Mouse (Mus musculus) E14TG2a.4 (cell line): ENCODE results near the gene Ccdc194.

Experiments used
- H3K27me3 ChIP-seq: 2 replicates; pipeline ENCODE4 v1.6.1; 2014; ENCODE audit warnings: low read length, control low read depth; ENCODE audit not compliant: insufficient read depth
- H3K36me3 ChIP-seq: 2 replicates; pipeline ENCODE4 v1.6.1; 2014; ENCODE audit warnings: low read length, control low read depth; ENCODE audit not compliant: insufficient read depth
- H3K4me1 ChIP-seq: replicated peaks from 2 replicates; pipeline ENCODE4 v1.6.1; 2014; ENCODE audit warnings: low read depth, low read length, control low read depth
- H3K4me3 ChIP-seq: replicated peaks from 2 replicates; pipeline ENCODE4 v1.5.1; 2014; ENCODE audit warnings: mild to moderate bottlenecking, low read length
- H3K9me3 ChIP-seq: 2 replicates; pipeline ENCODE4 v1.6.1; 2014; ENCODE audit warnings: low read length, control low read depth
- CTCF ChIP-seq: conservative IDR thresholded peaks from 2 replicates; pipeline ENCODE4 v1.5.1; 2014; ENCODE audit warnings: low read length
- NANOG ChIP-seq: IDR thresholded peaks from 2 replicates; pipeline ENCODE4 v1.6.1; 2014; ENCODE audit warnings: borderline replicate concordance, low read length, mixed read lengths
- POU5F1 ChIP-seq: IDR thresholded peaks from 2 replicates; pipeline ENCODE4 v1.6.1; 2014; ENCODE audit warnings: low read length, borderline replicate concordance

The Ccdc194 gene

GRCm38 (mm10) chr8:71472601-71473386 is 52.7 kb downstream of the Ccdc194 start:
- H3K36me3 ChIP-seq, result peaks cover 59% of the 10 kb centered on the region
- H3K4me1 ChIP-seq, result peaks cover 69% of the 10 kb centered on the region
- H3K4me3 ChIP-seq, result no peak overlapping the region
- H3K9me3 ChIP-seq, result no peaks in the 10 kb centered on the region
- TF ChIP-seq CTCF (peak; percentile 37), NANOG (no peak), POU5F1 (no peak)
- no peaks in the 10 kb centered on the region for H3K27me3 ChIP-seq

- H3K27me3 ChIP-seq, result no peaks in the 10 kb centered on the region
- no peaks in the 10 kb centered on the region for H3K9me3 ChIP-seq
- H3K4me1 ChIP-seq, result peaks cover 59% of the 10 kb centered on the region
- peaks cover 66% of the 10 kb centered on the region for H3K36me3 ChIP-seq
- no peak overlapping the region; the same call in 1 of the 2 replicates for H3K4me3 ChIP-seq
- TF ChIP-seq NANOG (no peak), CTCF (no peak), POU5F1 (no peak)
Observed at GRCm38 (mm10) chr8:71471861-71472260, 53.6 kb downstream of the Ccdc194 start.

GRCm38 (mm10) chr8:71470913-71471255 is 54.6 kb downstream of the Ccdc194 start:
- no peak for TF ChIP-seq NANOG
- TF ChIP-seq POU5F1, result no peak
- TF ChIP-seq CTCF, result no peak
- Histone ChIP-seq H3K4me3 (peak overlapping the region; percentile 89), H3K9me3 (no peaks in the 10 kb centered on the region)

GRCm38 (mm10) chr8:71470146-71470912 is 55.2 kb downstream of the Ccdc194 start:
- peaks cover 76% of the 10 kb centered on the region for H3K36me3 ChIP-seq
- peak overlapping the region; percentile 89 for H3K4me3 ChIP-seq
- no peaks in the 10 kb centered on the region for H3K27me3 ChIP-seq
- peaks cover 63% of the 10 kb centered on the region for H3K4me1 ChIP-seq
- TF ChIP-seq CTCF (no peak), NANOG (no peak), POU5F1 (no peak)
- H3K9me3 ChIP-seq, result no peaks in the 10 kb centered on the region

More at GRCm38 (mm10) chr8:71470913-71471255, 54.6 kb downstream of the Ccdc194 start:
- no peaks in the 10 kb centered on the region for H3K27me3 ChIP-seq
- peaks cover 63% of the 10 kb centered on the region for H3K4me1 ChIP-seq
- H3K36me3 ChIP-seq, result peaks cover 75% of the 10 kb centered on the region
